Mouse (Mus musculus) forebrain, embryonic 11.5 days (tissue): ENCODE results near the gene Htr7. TPM values are rescaled to one million over a fixed set of nuclear protein-coding genes. Genes with fewer than 3 reads are reported as not detected.

ENCODE experiments used
- ATAC-seq: fragments of 200-750 bp; cut with Nextera tagmentation; replicated peaks from 2 replicates; pipeline ENCODE4 v1.8.0; 2017; ENCODE audit warnings: moderate TSS enrichment; ENCODE audit not compliant: low FRiP score
- DNase-seq: peaks from one replicate; pipeline ENCODE4 v3.0.0-alpha.2; 2017; ENCODE audit warnings: low spot score
- H3K27ac ChIP-seq: fragments of 300-500 bp; sonication (generic); 2 replicates; pipeline ENCODE4 v1.5.1; 2014; ENCODE audit warnings: low read depth, low read length
- H3K27me3 ChIP-seq: fragments of 300-500 bp; sonication (generic); 2 replicates; pipeline ENCODE4 v1.6.1; 2014; ENCODE audit warnings: mild to moderate bottlenecking, low read length, mixed read lengths; ENCODE audit not compliant: control insufficient read depth, insufficient read depth
- H3K36me3 ChIP-seq: fragments of 300-500 bp; sonication (generic); 2 replicates; pipeline ENCODE4 v1.6.1; 2014; ENCODE audit warnings: mild to moderate bottlenecking, low read length, moderate library complexity, mixed read lengths; ENCODE audit not compliant: control insufficient read depth, insufficient read depth
- H3K4me1 ChIP-seq: fragments of 300-500 bp; sonication (generic); replicated peaks from 2 replicates; pipeline ENCODE4 v1.6.1; 2014; ENCODE audit warnings: low read length, mixed read lengths; ENCODE audit not compliant: control insufficient read depth, insufficient read depth
- H3K4me2 ChIP-seq: fragments of 300-500 bp; sonication (generic); 2 replicates; pipeline ENCODE4 v1.6.1; 2014; ENCODE audit warnings: low read depth, mild to moderate bottlenecking, low read length, moderate library complexity, mixed read lengths; ENCODE audit not compliant: severe bottlenecking
- H3K4me3 ChIP-seq: fragments of 300-500 bp; sonication (generic); 2 replicates; pipeline ENCODE4 v1.5.1; 2014; ENCODE audit warnings: low read depth, low read length
- H3K9ac ChIP-seq: fragments of 300-500 bp; sonication (generic); 2 replicates; pipeline ENCODE4 v1.6.1; 2014; ENCODE audit warnings: low read length
- H3K9me3 ChIP-seq: fragments of 300-500 bp; sonication (generic); 2 replicates; pipeline ENCODE4 v1.6.1; 2016; ENCODE audit warnings: low read length, mixed read lengths; ENCODE audit not compliant: control insufficient read depth
- WGBS: fragments of 180-500 bp; shearing (Covaris S2); extraction: QIAGEN DNeasy Blood & Tissue Kit; methylation state at CpG from one replicate; pipeline ENCODE4 v1.1.7; 2014; 5-methylcytosine and 5-hydroxymethylcytosine counted together
- polyA plus RNA-seq: library from polyadenylated mRNA; unstranded; fragments of >200 nt; fragmentation: Nextera tagmentation; extraction: Ambion mirVana; gene quantifications from 2 replicates; pipeline ENCODE4 v1.2.1, GENCODE M21; 2014

Htr7 gene
- polyA plus RNA-seq, 1 experiment from 2014 or later = 0.08 TPM

DNA sequence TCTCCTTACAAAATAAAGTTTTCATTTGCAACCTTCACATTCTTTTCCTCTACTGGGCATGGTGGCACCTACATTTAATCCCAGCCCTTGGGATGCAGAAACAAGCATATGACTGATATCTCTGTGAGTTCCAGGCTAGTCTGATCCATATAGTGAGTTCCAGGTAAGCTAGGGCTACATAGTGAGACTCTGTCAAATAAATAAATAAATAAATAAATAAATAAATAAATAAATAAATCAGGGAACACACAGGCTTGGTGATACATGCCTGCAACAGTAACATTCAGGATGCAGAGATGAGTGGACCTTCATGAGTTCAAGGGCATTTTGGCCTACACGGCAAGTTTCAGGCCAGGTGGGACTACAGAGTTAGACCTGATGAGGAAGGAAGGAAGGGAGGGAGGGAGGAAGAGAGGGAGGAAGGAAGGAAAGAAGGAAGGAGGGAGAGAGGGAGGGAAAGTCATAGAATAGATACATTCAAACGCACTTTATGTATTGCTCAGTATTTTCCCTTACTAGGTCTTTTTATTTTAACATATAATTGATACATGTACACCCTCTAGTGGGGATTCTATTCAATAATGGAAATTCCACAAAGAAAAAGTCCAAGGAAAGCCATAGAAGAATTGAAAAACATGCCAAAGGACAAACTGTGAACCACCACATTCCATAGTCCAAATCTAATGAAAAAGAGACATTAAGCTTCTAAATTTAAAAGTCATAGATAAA is 5.7 kb upstream of the Htr7 start:
- WGBS = 68% methylated on average over 2 of the region's 2 CpGs
- no peaks in the 10 kb centered on the region for H3K36me3 ChIP-seq
- no peak overlapping the region for H3K4me3 ChIP-seq
- no peak for ATAC-seq
- no peak overlapping the region for H3K9ac ChIP-seq
- no peaks in the 10 kb centered on the region for H3K9me3 ChIP-seq
- no peak for DNase-seq
- H3K4me2 ChIP-seq = no peak overlapping the region
- H3K27ac ChIP-seq = no peak overlapping the region
- no peaks in the 10 kb centered on the region; the same call in 1 of the 2 replicates for H3K4me1 ChIP-seq
- H3K27me3 ChIP-seq = peaks cover 5% of the 10 kb centered on the region; the same call in 1 of the 2 replicates

DNA sequence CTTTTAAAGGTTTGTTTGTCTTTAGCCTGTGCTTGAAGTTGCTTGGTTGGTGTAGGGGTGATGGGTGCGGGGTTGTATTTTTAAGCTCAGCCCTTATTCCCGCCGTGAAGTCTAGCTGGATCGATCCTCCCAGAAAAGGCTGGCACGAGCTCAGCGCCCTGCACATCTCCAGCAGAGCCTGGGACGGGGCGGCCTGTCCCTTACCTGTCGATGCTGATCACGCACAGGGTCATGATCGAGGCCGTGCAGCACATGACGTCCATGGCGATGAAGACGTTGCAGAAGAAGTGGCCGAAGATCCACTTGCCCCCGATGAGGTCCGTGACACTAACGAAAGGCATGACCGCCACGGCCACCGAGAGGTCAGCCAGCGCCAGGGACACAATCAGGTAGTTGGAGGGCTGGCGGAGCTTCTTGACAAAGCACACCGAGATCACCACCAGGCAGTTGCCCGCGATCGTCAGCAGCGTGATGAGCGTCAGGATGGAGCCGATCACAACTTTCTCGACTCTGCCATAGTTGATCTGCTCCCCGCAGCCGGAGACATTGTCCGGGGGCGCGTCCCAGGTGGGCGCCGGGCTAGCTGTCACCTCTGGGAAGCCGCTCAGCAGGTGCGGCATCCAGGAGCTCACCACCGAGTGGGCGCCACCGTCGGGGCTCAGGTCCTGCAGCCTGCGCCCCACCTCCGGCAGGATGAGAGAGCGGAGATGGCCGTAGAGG is 645 bp downstream of the Htr7 start:
- H3K27me3 ChIP-seq = peaks cover 27% of the 10 kb centered on the region
- H3K36me3 ChIP-seq = no peaks in the 10 kb centered on the region
- H3K27ac ChIP-seq = no peak overlapping the region
- ATAC-seq = peak; percentile 73
- H3K9ac ChIP-seq = peak overlapping the region; percentile 47
- DNase-seq = peak; percentile 52
- 12% methylated on average over 49 of the region's 49 CpGs for WGBS
- H3K4me1 ChIP-seq = no peaks in the 10 kb centered on the region; the same call in 1 of the 2 replicates
- H3K4me2 ChIP-seq = peak overlapping the region; percentile 67
- H3K4me3 ChIP-seq = peak overlapping the region; percentile 59
- no peaks in the 10 kb centered on the region for H3K9me3 ChIP-seq

DNA sequence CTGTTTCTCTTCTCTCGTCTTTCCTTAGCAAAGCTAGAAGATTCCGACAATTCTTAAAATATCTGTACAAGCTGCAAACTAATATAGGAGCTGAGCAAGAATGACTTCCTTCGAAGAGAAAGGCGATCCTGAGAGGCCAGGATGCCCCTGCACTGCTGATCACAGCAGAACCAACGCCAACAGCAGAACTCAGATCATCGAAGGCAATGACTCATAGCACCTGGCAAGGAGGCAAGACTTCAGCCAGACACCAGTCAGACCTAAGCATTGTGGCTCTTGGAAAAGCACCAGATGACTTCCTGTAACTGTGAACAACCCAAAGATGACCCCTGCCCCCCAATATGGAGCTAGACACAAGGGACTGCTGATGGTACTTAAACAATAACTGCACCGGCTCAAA is 11.3 kb downstream of the Htr7 start:
- H3K36me3 ChIP-seq = no peaks in the 10 kb centered on the region
- DNase-seq = no peak
- no peaks in the 10 kb centered on the region for H3K4me1 ChIP-seq
- no peak for ATAC-seq
- no peak overlapping the region for H3K9ac ChIP-seq
- 88% methylated on average over 7 of the region's 7 CpGs for WGBS
- no peak overlapping the region for H3K4me3 ChIP-seq
- H3K4me2 ChIP-seq = no peak overlapping the region
- no peak overlapping the region for H3K27ac ChIP-seq
- no peaks in the 10 kb centered on the region for H3K27me3 ChIP-seq
- H3K9me3 ChIP-seq = no peaks in the 10 kb centered on the region

DNA sequence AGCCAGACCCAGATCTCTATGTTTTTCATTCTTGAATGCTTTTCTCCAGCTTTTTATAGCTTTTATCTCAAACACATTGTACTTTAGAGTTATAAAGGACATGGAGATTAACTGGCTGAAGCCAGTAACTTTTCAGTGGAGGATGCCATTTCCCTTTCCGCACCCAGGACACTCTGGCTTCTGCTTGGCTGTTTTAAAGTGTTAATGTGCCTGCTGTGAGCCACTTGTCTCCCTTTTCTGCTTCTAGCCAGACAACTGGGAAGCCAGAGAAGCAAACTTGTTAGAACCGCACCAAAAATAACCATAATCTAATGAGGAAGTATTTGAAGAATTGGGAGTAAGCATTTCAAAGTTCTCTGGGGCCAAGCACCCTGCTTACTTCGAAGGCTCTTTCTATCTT is 42.5 kb downstream of the Htr7 start:
- H3K9me3 ChIP-seq = no peaks in the 10 kb centered on the region
- no peak overlapping the region for H3K9ac ChIP-seq
- DNase-seq (no peak), ATAC-seq (no peak)
- H3K27ac ChIP-seq = no peak overlapping the region
- WGBS = 30% methylated on average over 3 of the region's 3 CpGs
- no peak overlapping the region for H3K4me2 ChIP-seq
- no peaks in the 10 kb centered on the region for H3K27me3 ChIP-seq
- no peak overlapping the region for H3K4me3 ChIP-seq
- no peaks in the 10 kb centered on the region for H3K36me3 ChIP-seq
- H3K4me1 ChIP-seq = no peaks in the 10 kb centered on the region

DNA sequence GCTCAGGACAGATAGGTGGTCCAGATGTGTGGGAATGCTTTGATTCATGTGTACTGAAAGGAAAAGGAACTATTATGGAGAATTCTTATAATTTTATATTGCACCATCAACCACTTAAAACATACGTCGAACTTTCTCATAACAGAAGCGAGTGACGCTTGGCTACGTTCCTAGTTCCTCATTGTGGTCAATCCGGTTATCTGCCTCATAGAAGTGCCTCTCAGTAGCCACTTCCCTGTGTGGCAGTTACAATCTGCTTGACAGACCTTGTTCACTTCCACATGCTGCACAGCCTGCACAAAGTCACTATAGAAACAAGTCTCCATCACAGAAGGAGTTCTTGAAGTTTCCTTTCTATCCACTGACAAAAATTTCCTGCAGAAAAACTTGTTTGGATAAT is 51.0 kb downstream of the Htr7 start:
- Histone ChIP-seq H3K4me1 (no peaks in the 10 kb centered on the region), H3K4me2 (no peak overlapping the region), H3K27me3 (no peaks in the 10 kb centered on the region), H3K9me3 (no peaks in the 10 kb centered on the region), H3K27ac (no peak overlapping the region), H3K36me3 (no peaks in the 10 kb centered on the region), H3K4me3 (no peak overlapping the region), H3K9ac (no peak overlapping the region)
- no peak for ATAC-seq
- DNase-seq = no peak
- 90% methylated on average over 6 of the region's 6 CpGs for WGBS

DNA sequence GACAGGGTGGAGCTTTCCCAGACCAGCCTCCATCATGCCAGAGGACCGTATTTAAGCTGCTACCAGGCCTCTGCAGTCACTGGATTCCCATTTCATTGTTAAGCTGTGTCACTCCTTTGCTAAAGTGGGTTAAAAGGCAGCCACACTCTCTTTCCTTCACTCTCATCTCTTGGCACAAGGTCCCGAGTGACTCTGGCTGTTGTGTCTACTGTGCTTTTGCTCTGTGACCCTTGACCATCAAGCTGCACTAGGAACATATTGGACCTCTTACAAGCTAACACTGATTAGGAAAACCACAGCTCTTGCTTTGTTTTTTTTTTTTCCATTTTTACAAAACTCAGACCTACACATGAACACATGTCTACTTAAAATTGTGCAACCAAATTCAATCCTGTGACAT is 52.3 kb downstream of the Htr7 start:
- H3K9me3 ChIP-seq = no peaks in the 10 kb centered on the region
- H3K9ac ChIP-seq = no peak overlapping the region
- H3K4me2 ChIP-seq = no peak overlapping the region
- DNase-seq (no peak), ATAC-seq (no peak)
- no peak overlapping the region for H3K27ac ChIP-seq
- WGBS = 77% methylated on average over 2 of the region's 2 CpGs
- H3K27me3 ChIP-seq = no peaks in the 10 kb centered on the region
- H3K4me1 ChIP-seq = 0 out of 2 replicates have a peak, but pooled peaks cover 3% of the 10 kb centered on the region
- no peak overlapping the region for H3K4me3 ChIP-seq
- no peaks in the 10 kb centered on the region for H3K36me3 ChIP-seq

DNA sequence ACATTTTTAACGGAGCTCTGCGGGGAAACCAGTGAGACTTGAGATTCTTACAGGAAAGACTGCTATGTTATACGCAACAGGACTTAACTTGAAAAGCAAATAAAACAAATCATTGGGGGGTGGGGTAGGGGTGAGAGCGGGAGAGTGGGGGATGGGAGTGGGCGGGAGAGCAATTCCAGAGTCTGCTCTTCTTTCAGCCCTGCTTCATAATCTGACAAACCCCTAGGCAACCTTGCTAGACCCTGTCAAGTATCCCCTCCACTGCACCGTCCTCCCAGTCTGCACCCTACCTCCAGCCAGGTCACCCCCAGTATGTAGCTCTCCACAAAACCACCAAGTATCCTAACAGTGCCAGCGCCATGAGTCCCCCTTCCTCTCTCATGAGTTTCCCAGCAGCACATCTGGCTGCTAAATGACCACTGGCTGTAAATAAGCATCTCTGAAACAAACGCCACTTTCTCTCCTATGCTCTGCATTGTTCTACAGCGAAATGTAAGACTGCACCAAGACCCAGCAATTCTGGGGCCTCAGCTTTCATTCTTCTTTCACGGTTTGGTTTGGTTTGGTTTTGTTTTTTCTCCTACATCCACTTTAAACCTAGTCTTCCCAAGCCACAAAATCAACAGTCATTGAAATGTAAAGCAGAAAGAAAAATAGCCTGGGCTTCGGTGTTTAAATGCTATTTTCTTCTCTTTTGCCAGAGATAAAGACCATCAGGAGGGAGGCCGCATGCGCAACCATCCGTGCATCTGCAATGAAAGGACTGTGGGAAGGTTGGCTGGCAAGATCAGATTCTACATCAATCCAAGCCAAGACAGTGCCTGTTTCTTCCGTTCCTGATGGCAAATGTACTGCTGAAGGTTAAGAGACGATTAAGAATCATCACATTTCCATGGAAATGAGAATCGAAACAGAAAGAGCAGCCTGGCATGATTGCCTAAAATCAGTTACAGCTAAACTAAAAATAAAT is 54.5 kb downstream of the Htr7 start:
- DNase-seq = no peak
- Histone ChIP-seq H3K9me3 (no peaks in the 10 kb centered on the region), H3K9ac (no peak overlapping the region), H3K4me2 (no peak overlapping the region), H3K36me3 (no peaks in the 10 kb centered on the region), H3K27ac (no peak overlapping the region), H3K4me1 (0 out of 2 replicates have a peak, but pooled peaks cover 3% of the 10 kb centered on the region), H3K4me3 (no peak overlapping the region), H3K27me3 (no peaks in the 10 kb centered on the region)
- 61% methylated on average over 17 of the region's 17 CpGs for WGBS
- ATAC-seq = no peak; the same call in 1 of the 2 replicates

DNA sequence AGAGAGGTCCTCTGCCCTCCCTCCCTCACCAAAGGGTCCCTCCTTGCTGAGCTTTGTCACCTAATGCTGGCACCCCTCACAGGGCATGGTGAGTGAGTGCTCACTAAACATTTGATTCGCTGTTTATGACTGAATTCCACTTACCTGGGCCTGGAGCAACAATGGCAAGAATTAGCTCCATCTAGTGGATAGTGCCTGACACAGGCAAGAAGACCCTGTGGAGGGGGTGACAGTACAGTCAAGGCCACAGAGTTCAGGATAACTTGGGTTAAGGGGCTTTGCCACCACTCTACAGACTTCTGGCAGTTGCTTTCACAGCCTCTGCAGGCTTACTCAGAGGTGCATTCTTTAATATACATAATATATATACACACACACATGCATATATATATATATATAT is 55.8 kb downstream of the Htr7 start:
- no peak for DNase-seq
- H3K9me3 ChIP-seq = no peaks in the 10 kb centered on the region
- no peak overlapping the region for H3K27ac ChIP-seq
- no peak overlapping the region for H3K4me3 ChIP-seq
- 67% methylated on average over 1 of the region's 1 CpGs for WGBS
- ATAC-seq = no peak; the same call in 1 of the 2 replicates
- H3K4me1 ChIP-seq = 0 out of 2 replicates have a peak, but pooled peaks cover 3% of the 10 kb centered on the region
- H3K27me3 ChIP-seq = no peaks in the 10 kb centered on the region
- no peak overlapping the region for H3K4me2 ChIP-seq
- H3K9ac ChIP-seq = no peak overlapping the region
- no peaks in the 10 kb centered on the region for H3K36me3 ChIP-seq
